Mouse (Mus musculus) kidney, embryonic 16.5 days (tissue): ENCODE data around the gene 2810021J22Rik. TPM values are rescaled to one million over a fixed set of nuclear protein-coding genes. Genes with fewer than 3 reads are reported as not detected.
A peak's percentile ranks its signal among the peaks of the same experiment; 100 is the strongest.
"Not testable (repeated sequence)": the region's sequence is repeated elsewhere in the genome, so short reads cannot be mapped to it uniquely, and the experiment has no call there.

ENCODE experiments used
- ATAC-seq: fragments of 200-750 bp; cut with Nextera tagmentation; 2 replicates; pipeline ENCODE4 v1.8.0; 2017; ENCODE audit warnings: moderate TSS enrichment; ENCODE audit not compliant: low FRiP score, low TSS enrichment
- H3K27ac ChIP-seq: fragments of 300-500 bp; sonication (generic); 2 replicates; pipeline ENCODE4 v1.5.1; 2014; ENCODE audit warnings: low read length
- H3K27me3 ChIP-seq: fragments of 300-500 bp; sonication (generic); 2 replicates; pipeline ENCODE4 v1.6.1; 2014; ENCODE audit warnings: low read length, control low read depth, mixed read lengths; ENCODE audit not compliant: insufficient read depth
- H3K36me3 ChIP-seq: fragments of 300-500 bp; sonication (generic); 2 replicates; pipeline ENCODE4 v1.6.1; 2014; ENCODE audit warnings: low read length, control low read depth, mixed read lengths; ENCODE audit not compliant: insufficient read depth
- H3K4me1 ChIP-seq: fragments of 300-500 bp; sonication (generic); 2 replicates; pipeline ENCODE4 v1.6.1; 2014; ENCODE audit warnings: low read length, control low read depth, mixed read lengths; ENCODE audit not compliant: insufficient read depth
- H3K4me2 ChIP-seq: fragments of 300-500 bp; sonication (generic); replicated peaks from 2 replicates; pipeline ENCODE4 v1.6.1; 2014; ENCODE audit warnings: low read depth, low read length
- H3K4me3 ChIP-seq: fragments of 300-500 bp; sonication (generic); 2 replicates; pipeline ENCODE4 v1.5.1; 2014; ENCODE audit warnings: mild to moderate bottlenecking, low read length
- H3K9ac ChIP-seq: fragments of 300-500 bp; sonication (generic); replicated peaks from 2 replicates; pipeline ENCODE4 v1.6.1; 2014; ENCODE audit warnings: low read length
- H3K9me3 ChIP-seq: fragments of 300-500 bp; sonication (generic); 2 replicates; pipeline ENCODE4 v1.6.1; 2016; ENCODE audit warnings: low read length, control low read depth
- WGBS: fragments of 180-500 bp; shearing (Covaris S2); extraction: QIAGEN DNeasy Blood & Tissue Kit; methylation state at CpG from one replicate; pipeline ENCODE4 v1.1.7; 2014; 5-methylcytosine and 5-hydroxymethylcytosine counted together
- polyA plus RNA-seq: library from polyadenylated mRNA; unstranded; fragments of >200 nt; fragmentation: Nextera tagmentation; extraction: Ambion mirVana; gene quantifications from 2 replicates; pipeline ENCODE4 v1.2.1, GENCODE M21; 2015

Gene 2810021J22Rik
- polyA plus RNA-seq = 9.1 and 9.4 TPM in 2 replicates

DNA sequence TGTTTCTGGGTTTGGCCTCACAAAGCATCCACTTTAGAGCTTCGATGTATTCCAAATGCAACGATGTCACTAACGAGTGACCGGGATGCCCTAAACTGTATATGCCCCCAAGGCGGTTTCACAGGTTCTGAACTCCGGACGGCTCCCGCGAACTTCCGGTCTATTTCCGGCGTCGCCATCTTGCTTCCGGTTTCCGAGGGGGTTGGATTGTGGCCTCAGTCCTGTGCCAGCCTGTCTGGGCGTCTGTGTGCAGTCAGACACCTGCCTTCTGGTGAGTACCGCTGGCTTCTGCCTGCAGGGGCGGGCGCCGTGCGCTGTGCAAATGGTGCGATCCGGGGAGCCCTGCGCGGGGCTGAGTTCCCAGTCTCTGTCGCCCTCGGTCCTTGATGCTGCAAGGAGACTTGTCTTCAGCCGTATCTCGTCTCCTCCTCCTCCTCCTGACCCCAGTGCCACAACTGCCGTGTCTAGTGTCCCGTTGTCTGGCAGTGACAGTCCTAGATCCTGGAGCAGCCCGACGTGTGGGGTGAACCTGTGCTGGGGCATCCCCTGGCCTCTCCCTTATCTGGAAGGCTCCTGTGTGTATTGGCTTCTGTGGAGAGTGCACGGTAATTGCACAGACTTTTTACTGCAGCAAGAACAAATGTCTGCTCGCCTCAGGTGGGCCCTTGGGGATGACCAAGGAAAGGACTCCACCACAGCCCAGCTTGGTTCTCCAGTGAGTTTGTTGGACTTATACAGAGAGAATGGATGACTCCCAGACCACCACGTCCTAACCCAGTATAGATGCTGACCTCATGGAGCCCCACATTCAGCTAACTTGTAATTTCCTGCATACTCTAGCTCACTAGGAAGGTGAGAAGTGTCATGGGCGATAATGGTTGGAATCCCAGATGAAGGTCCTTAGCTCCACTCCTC, at the start of gene 2810021J22Rik:
Gene 2810021J22Rik (plus strand): TSS at position 178 of the 915 bp plus-strand sequence.
- Histone ChIP-seq H3K4me2 (peak within 1 kb of the TSS; percentile 55), H3K27me3 (no peaks in the 10 kb centered on the region), H3K9me3 (no peaks in the 10 kb centered on the region), H3K4me1 (peaks cover 9% of the 10 kb centered on the region; the same call in 1 of the 2 replicates), H3K4me3 (peak within 1 kb of the TSS; percentile 75), H3K27ac (peak within 1 kb of the TSS; percentile 87), H3K9ac (peak within 1 kb of the TSS; percentile 72), H3K36me3 (peaks cover 13% of the 10 kb centered on the region; the same call in 1 of the 2 replicates)
- WGBS = 2% methylated on average over 37 of the region's 37 CpGs
- peak; percentile 94 for ATAC-seq

DNA sequence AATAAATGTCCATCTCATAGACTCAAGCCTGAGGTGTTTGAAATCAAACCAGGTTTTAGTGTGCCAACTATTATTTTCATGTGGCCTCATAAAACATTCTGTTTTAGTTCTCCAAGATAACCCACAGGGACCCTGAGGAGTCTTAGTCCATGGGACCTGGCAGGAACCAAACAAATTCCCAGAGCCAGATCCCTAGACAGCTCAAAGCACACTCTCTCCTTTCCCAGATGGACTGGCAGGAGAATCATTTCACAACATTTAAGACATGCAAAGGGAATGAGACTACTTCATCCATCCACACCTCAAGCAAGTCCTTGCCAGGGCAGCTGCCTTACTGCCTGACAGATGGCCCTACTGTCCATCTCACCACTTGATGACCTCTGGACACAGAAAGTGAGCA, 38.1 kb upstream of the 2810021J22Rik start, which contains the start of gene Olfr312:
Gene Olfr312 (plus strand): TSS at position 301 of the 400 bp plus-strand sequence.
- not testable (repeated sequence) for ATAC-seq, H3K4me3 ChIP-seq, H3K27me3 ChIP-seq, H3K9me3 ChIP-seq, H3K4me1 ChIP-seq, H3K27ac ChIP-seq, H3K4me2 ChIP-seq, H3K9ac ChIP-seq, H3K36me3 ChIP-seq

DNA sequence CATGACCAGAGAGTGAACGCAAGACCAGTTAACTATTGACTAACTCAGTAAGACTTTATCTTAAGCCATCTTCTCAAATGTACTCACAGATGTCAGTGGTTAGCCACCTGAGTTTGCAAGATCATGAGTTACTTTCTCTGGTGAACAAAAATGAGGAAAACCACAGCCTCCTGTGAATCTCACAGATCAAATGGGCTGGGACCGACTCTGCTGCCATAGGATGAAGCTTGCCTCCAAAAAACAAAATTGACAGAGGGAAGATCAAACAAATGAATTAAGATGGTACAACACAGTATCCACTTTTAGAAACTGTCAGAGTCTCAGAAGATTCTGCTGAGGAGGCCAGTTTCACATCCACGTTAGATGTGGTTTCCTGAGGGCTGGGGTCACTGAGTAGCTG, 37.3 kb upstream of the 2810021J22Rik start:
- H3K36me3 ChIP-seq = no peaks in the 10 kb centered on the region
- ATAC-seq = no peak
- H3K27ac ChIP-seq = no peak overlapping the region
- H3K9ac ChIP-seq = no peak overlapping the region
- no peaks in the 10 kb centered on the region for H3K4me1 ChIP-seq
- 81% methylated on average over 3 of the region's 3 CpGs for WGBS
- H3K27me3 ChIP-seq = no peaks in the 10 kb centered on the region
- no peak overlapping the region for H3K4me2 ChIP-seq
- H3K4me3 ChIP-seq = no peak overlapping the region
- no peaks in the 10 kb centered on the region for H3K9me3 ChIP-seq

- not testable (repeated sequence) for H3K27ac ChIP-seq, H3K4me2 ChIP-seq, H3K4me1 ChIP-seq, ATAC-seq, H3K9ac ChIP-seq, H3K36me3 ChIP-seq, H3K27me3 ChIP-seq, H3K9me3 ChIP-seq, H3K4me3 ChIP-seq
- 79% methylated on average over 3 of the region's 3 CpGs for WGBS
Measured at GRCm38 (mm10) chr11:58832541-58832940, 34.5 kb upstream of the 2810021J22Rik start.

DNA sequence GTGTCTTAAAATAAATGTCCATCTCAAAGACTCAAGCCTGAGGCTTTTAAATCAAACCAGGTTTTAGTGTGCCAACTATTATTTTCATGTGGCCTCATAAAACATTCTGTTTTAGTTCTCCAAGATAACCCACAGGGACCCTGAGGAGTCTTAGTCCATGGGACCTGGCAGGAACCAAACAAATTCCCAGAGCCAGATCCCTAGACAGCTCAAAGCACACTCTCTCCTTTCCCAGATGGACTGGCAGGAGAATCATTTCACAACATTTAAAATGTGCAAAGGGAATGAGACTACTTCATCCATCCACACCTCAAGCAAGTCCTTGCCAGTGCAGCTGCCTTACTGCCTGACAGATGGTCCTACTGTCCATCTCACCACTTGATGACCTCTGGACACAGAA, 28.1 kb upstream of the 2810021J22Rik start, which contains the start of gene Olfr311:
Gene Olfr311 (plus strand): TSS at position 301 of the 400 bp plus-strand sequence.
- not testable (repeated sequence) for H3K27me3 ChIP-seq, H3K9me3 ChIP-seq, H3K4me3 ChIP-seq, H3K4me1 ChIP-seq, H3K27ac ChIP-seq, ATAC-seq, H3K9ac ChIP-seq, H3K36me3 ChIP-seq, H3K4me2 ChIP-seq

DNA sequence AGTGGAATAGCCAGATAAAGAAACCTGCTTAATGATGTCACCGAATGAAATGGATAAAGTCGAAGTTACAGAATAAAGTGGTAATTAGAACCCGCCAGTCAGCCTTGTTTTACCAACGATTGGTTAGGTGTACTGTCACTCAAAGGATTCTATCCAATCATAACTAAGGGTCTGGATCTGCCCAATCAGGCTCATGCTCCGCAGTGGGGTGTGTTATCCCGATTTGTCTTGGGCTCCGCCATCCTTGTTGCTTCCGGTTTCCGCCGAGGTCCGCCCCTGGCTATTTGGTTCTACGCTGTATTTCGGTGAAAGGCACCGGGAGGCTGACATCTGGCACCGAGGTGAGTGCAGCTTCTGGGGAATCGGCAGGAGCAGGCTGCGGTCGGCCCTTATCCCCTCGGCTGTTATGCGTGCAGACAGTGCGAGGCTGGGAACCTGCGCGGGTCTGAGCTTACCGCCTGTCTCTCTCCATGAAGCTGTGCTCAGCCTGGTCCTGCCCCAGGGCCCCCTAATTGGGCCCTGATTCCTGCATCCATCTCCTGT, 20.0 kb upstream of the 2810021J22Rik start, which contains the start of gene Gm12258:
Gene Gm12258 (plus strand): TSS at position 240 of the 543 bp plus-strand sequence.
- Histone ChIP-seq H3K36me3 (peaks cover 12% of the 10 kb centered on the region), H3K9me3 (no peaks in the 10 kb centered on the region), H3K27me3 (no peaks in the 10 kb centered on the region), H3K4me2 (peak within 1 kb of the TSS; percentile 83), H3K27ac (no peak within 1 kb of the TSS; the same call in 1 of the 2 replicates), H3K4me1 (peaks cover 8% of the 10 kb centered on the region), H3K4me3 (peak within 1 kb of the TSS; percentile 86), H3K9ac (peak within 1 kb of the TSS; percentile 91)
- under 1% methylated on average over 24 of the region's 24 CpGs for WGBS
- ATAC-seq = peak; percentile 100

GRCm38 (mm10) chr11:58847636-58848035, 19.4 kb upstream of the 2810021J22Rik start:
- H3K4me1 ChIP-seq = peaks cover 8% of the 10 kb centered on the region
- whole genome bisulfite sequencing = 40% methylated on average over 9 of the region's 9 CpGs

GRCm38 (mm10) chr11:58849731-58850130, 17.3 kb upstream of the 2810021J22Rik start:
- no peak for ATAC-seq
- no peak overlapping the region for H3K27ac ChIP-seq
- no peak overlapping the region for H3K4me2 ChIP-seq
- H3K27me3 ChIP-seq = no peaks in the 10 kb centered on the region
- WGBS = 64% methylated on average over 2 of the region's 2 CpGs
- H3K4me3 ChIP-seq = no peak overlapping the region
- H3K9me3 ChIP-seq = no peaks in the 10 kb centered on the region
- H3K9ac ChIP-seq = no peak overlapping the region
- H3K4me1 ChIP-seq = peaks cover 8% of the 10 kb centered on the region
- peaks cover 15% of the 10 kb centered on the region for H3K36me3 ChIP-seq

More at GRCm38 (mm10) chr11:58847636-58848035, 19.4 kb upstream of the 2810021J22Rik start:
- Histone ChIP-seq H3K27ac (no peak overlapping the region), H3K9me3 (no peaks in the 10 kb centered on the region), H3K27me3 (no peaks in the 10 kb centered on the region), H3K9ac (peak overlapping the region; percentile 91), H3K4me3 (peak overlapping the region; percentile 86), H3K36me3 (peaks cover 12% of the 10 kb centered on the region), H3K4me2 (peak overlapping the region; percentile 83)
- no peak for ATAC-seq

DNA sequence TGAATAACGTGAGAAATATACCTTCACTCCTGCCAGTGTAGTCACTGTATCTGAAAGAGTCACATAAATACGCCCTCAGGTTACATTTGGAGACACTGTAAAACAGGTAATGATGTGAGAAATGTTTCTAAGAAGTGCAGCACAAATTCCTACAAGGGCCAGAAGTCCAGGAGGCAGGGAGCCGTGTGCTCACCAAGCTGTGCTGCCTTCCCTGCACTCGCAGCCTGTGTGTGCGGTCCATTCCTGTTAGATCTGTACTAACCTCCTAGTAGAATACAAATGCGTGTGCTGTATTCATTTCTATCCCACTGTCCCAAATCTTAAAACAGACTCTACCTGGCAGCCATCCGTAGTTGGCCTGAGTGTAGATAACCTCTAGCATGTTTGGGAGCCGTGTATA, 6.3 kb upstream of the 2810021J22Rik start:
- over 99% methylated on average over 8 of the region's 8 CpGs for WGBS
- no peaks in the 10 kb centered on the region for H3K4me1 ChIP-seq

More for the DNA sequence above, 6.3 kb upstream of the 2810021J22Rik start:
- ATAC-seq = no peak
- Histone ChIP-seq H3K4me2 (no peak overlapping the region), H3K9ac (no peak overlapping the region), H3K27me3 (no peaks in the 10 kb centered on the region), H3K9me3 (peaks cover 28% of the 10 kb centered on the region), H3K4me3 (no peak overlapping the region), H3K36me3 (peaks cover 50% of the 10 kb centered on the region), H3K27ac (no peak overlapping the region)
